Mouse (Mus musculus) layer of hippocampus, adult 2 months (tissue): Measurements from ENCODE around the gene Crlf1. TPM values are rescaled to one million over a fixed set of nuclear protein-coding genes. Genes with fewer than 3 reads are reported as not detected.

Source experiments
- DNase-seq, 2 experiments: peaks; one replicate each; pipeline ENCODE4 v3.0.0; 2022; ENCODE audit warnings: low spot score in 2 of 2
- H3K27ac ChIP-seq: fragments of 200-600 bp; 2 replicates; pipeline ENCODE4 v1.8.1; 2022
- H3K4me3 ChIP-seq: fragments of 200-600 bp; 2 replicates; pipeline ENCODE4 v1.8.1; 2022; ENCODE audit warnings: mild to moderate bottlenecking
- CTCF ChIP-seq: fragments of 200-600 bp; conservative IDR thresholded peaks from 2 replicates; pipeline ENCODE4 v1.8.1; 2022; ENCODE audit warnings: antibody characterized with exemption, mild to moderate bottlenecking, moderate library complexity
- total RNA-seq, 2 experiments: library from RNA; stranded (reverse); gene quantifications; 2 replicates each; pipeline ENCODE4 v1.2.3; 2021

Gene Crlf1
- total RNA-seq, 2 experiments from 2014 or later = 44.5 to 47.1 TPM

GRCm38 (mm10) chr8:70461765-70462515 lies 31.0 kb upstream of the Crlf1 start:
- TF ChIP-seq CTCF = no peak
- Histone ChIP-seq H3K4me3 (no peak overlapping the region), H3K27ac (peak overlapping the region; percentile 93)
- DNase-seq = no peak

- Histone ChIP-seq H3K4me3 (no peak overlapping the region), H3K27ac (peak overlapping the region; percentile 93)
- DNase-seq = no peak
- TF ChIP-seq CTCF = no peak
Observed at GRCm38 (mm10) chr8:70462516-70462813, 30.5 kb upstream of the Crlf1 start.

GRCm38 (mm10) chr8:70463306-70463705 lies 29.7 kb upstream of the Crlf1 start:
- TF ChIP-seq CTCF = no peak
- Histone ChIP-seq H3K4me3 (no peak overlapping the region), H3K27ac (peak overlapping the region; percentile 93)
- DNase-seq = peak; percentile 83 to 87

GRCm38 (mm10) chr8:70464162-70464561 lies 28.8 kb upstream of the Crlf1 start:
- Histone ChIP-seq H3K4me3 (no peak overlapping the region), H3K27ac (peak overlapping the region; percentile 93)
- no peak for TF ChIP-seq CTCF
- no peak for DNase-seq

- H3K4me3 ChIP-seq = no peak overlapping the region
- no peak for DNase-seq
- peak overlapping the region; percentile 93; the same call in 1 of the 2 replicates for H3K27ac ChIP-seq
- no peak for TF ChIP-seq CTCF
Observed at GRCm38 (mm10) chr8:70465701-70466100, 27.3 kb upstream of the Crlf1 start.

GRCm38 (mm10) chr8:70466305-70466704 lies 26.7 kb upstream of the Crlf1 start:
- no peak for TF ChIP-seq CTCF
- Histone ChIP-seq H3K4me3 (no peak overlapping the region), H3K27ac (peak overlapping the region; percentile 93; the same call in 1 of the 2 replicates)
- no peak for DNase-seq

- DNase-seq = no peak
- TF ChIP-seq CTCF = no peak
- no peak overlapping the region for H3K4me3 ChIP-seq
- H3K27ac ChIP-seq = peak overlapping the region; percentile 93; the same call in 1 of the 2 replicates
Observed at GRCm38 (mm10) chr8:70466771-70467170, 26.2 kb upstream of the Crlf1 start.

GRCm38 (mm10) chr8:70467229-70467725 lies 25.7 kb upstream of the Crlf1 start:
- H3K27ac ChIP-seq = peak overlapping the region; percentile 93; the same call in 1 of the 2 replicates

GRCm38 (mm10) chr8:70467907-70468306 lies 25.1 kb upstream of the Crlf1 start:
- H3K27ac ChIP-seq = peak overlapping the region; percentile 93; the same call in 1 of the 2 replicates
- TF ChIP-seq CTCF = no peak
- DNase-seq = no peak
- no peak overlapping the region for H3K4me3 ChIP-seq

More at GRCm38 (mm10) chr8:70467229-70467725, 25.7 kb upstream of the Crlf1 start:
- DNase-seq = no peak
- no peak for TF ChIP-seq CTCF
- H3K4me3 ChIP-seq = no peak overlapping the region

GRCm38 (mm10) chr8:70468733-70469132 lies 24.2 kb upstream of the Crlf1 start:
- H3K4me3 ChIP-seq = no peak overlapping the region
- peak overlapping the region; percentile 88 for H3K27ac ChIP-seq
- no peak for TF ChIP-seq CTCF
- DNase-seq = no peak

- H3K27ac ChIP-seq = peak overlapping the region; percentile 88
Observed at GRCm38 (mm10) chr8:70469295-70469916, 23.6 kb upstream of the Crlf1 start.

GRCm38 (mm10) chr8:70469938-70470337 lies 23.0 kb upstream of the Crlf1 start:
- no peak for TF ChIP-seq CTCF
- no peak for DNase-seq
- H3K4me3 ChIP-seq = no peak overlapping the region
- peak overlapping the region; percentile 88 for H3K27ac ChIP-seq

More at GRCm38 (mm10) chr8:70469295-70469916, 23.6 kb upstream of the Crlf1 start:
- TF ChIP-seq CTCF = peak; percentile 1; the same call in 1 of the 2 replicates
- peak overlapping the region; percentile 8 for H3K4me3 ChIP-seq
- no peak for DNase-seq

- no peak for TF ChIP-seq CTCF
- Histone ChIP-seq H3K4me3 (no peak overlapping the region), H3K27ac (no peak overlapping the region)
- no peak for DNase-seq
Observed at GRCm38 (mm10) chr8:70471856-70472255, 21.1 kb upstream of the Crlf1 start.
